Mouse (Mus musculus) liver (tissue): ENCODE measurements around the gene Scgb2b26.

ENCODE experiments used
- DNase-seq: peaks from one replicate; pipeline ENCODE4 v3.0.0-alpha.2; 2020; ENCODE audit warnings: mixed read lengths

The Scgb2b26 gene

DNA sequence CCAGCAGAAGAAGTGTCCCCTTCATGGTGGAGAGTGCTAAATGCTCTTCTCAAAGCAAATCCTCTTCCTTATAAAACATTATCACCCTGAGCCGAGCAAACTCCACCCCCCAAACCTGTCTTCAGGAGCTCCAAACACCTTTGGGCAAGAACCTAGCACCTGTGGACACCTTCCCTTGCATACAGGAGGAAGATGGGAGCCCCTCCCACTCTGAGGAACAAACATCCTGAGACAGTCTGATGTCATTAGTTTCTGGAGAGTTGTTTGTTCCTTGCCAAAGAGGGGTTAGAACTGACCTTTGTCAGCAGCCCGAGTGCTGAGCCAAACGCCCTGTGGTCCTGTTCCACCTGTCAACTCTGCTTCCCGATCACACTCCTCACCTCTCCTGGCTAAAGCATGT is at the start of gene Scgb2b26:
Gene Scgb2b26, minus strand, starts transcription at position 101 of the 400 bp plus-strand sequence.
- DNase-seq = no peak

DNA sequence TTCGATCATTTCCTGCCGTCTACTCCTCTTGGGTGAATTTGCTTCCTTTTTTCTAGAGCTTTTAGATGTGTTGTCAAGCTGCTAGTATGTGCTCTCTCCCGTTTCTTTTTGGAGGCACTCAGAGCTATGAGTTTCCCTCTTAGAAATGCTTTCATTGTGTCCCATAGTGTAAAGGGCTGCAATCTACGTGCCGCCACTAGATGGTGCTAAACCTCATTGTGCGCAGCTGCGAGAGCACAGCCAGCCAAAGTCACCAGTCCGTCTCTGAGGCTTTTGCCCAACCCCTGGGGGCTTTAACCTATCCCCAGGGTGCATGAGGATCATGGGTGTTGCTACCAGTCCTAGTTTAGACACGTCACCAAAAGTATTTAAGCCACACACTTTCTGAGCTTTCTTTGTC is 37.4 kb upstream of the Scgb2b26 start:
- peak; percentile 11 for DNase-seq

DNA sequence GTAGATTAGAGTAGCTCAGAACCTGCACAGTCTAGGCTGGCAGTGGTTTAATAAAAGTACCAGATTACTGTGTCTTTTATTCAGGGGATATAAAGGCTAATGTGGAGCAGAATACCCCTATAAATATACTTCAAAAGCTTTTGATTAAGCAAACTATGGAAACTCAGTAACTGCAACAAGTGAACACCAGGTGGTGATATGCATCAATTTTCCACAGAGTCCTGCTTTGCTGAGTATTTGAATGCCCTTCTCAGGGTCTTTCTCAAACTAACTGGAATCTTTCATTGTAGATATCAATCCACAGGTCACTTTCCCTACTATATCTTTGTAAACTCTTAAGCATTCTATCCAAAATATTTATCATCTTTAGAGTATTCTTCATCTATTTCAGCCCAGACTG is 41.9 kb downstream of the Scgb2b26 start:
- DNase-seq = no peak

DNA sequence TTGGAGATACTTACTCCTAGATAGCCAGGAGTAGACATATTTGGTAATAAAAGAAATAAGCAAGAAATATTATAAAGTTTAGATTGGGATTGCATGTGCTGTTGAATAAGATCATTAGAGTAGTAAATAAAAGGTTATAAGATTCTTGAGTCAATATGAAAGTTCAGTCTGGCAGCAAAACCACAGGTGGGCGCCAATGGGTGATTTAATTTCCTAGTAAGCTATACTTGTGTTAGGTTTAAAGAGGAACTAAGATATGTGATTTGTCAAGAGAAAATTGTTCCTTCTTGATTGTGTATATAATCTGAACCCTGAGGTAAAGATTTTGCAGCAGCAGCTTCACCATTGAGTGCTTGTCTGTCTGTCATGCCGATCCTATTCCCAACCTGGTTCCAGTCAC is 44.0 kb downstream of the Scgb2b26 start:
- DNase-seq = no peak

DNA sequence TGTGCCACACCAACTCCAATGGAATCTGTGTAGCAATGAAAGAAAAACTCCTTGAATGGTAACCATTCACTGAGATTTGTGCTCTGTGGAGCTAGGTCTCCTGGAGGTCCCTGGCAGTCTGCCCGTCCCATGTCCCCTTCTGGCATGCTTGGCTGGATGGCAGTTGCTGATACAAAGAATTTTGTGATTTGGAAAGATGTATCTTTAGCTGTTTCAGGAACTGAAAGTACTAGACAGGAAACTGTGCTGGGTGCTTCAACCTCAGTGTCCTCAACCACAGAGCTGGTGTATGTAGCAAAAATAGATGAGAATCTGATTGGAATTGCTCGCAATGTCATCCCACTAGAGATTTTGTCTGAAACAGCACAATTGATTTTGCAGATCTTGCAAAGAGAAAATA is 44.8 kb downstream of the Scgb2b26 start:
- no peak for DNase-seq
